Mouse (Mus musculus): Measurements from ENCODE around the gene Hspb1. TPM values are rescaled to one million over a fixed set of nuclear protein-coding genes. Genes with fewer than 3 reads are reported as not detected.

Gene Hspb1
- total and polyA plus RNA-seq, 3 experiments, result 434 to 635 (median 446) TPM

- peaks cover 25% of the 10 kb centered on the region for H3K4me1 ChIP-seq (ENCODE audit: control insufficient read depth, insufficient read depth, low read length)
- no peak overlapping the region for H3K4me3 ChIP-seq
- peak overlapping the region; percentile 96 for H3K27ac ChIP-seq
- H3K79me2 ChIP-seq (replicated peaks; ENCODE audit: control insufficient read depth, insufficient read depth, low read length), result peaks cover 3% of the 10 kb centered on the region; the same call in 1 of the 2 replicates
- no peaks in the 10 kb centered on the region for H3K27me3 ChIP-seq (ENCODE audit: control insufficient read depth, insufficient read depth, low read length)
- 35% methylated on average over 6 of the region's 6 CpGs for WGBS
- DNase-seq, result peak; percentile 55 to 82
- TF ChIP-seq CTCF (IDR thresholded peaks at IDR 0.05) (no peak), POLR2A (IDR thresholded peaks at IDR 0.05; ENCODE audit: insufficient read depth, low read depth, low read length) (peak; percentile 41; the same call in 1 of the 2 replicates)
- H3K9ac ChIP-seq (ENCODE audit: low read depth, low read length), result peak overlapping the region; percentile 28; the same call in 1 of the 2 replicates
- peaks cover 8% of the 10 kb centered on the region for H3K36me3 ChIP-seq (ENCODE audit: control insufficient read depth, insufficient read depth, low read length)
- intact Hi-C loops (cut with DNase I), result no loop called here
Observed at GRCm38 (mm10) chr5:135914156-135914555, 26.4 kb downstream of the Hspb1 start.

GRCm38 (mm10) chr5:135916051-135916565 is 28.4 kb downstream of the Hspb1 start:
- peaks cover 25% of the 10 kb centered on the region for H3K4me1 ChIP-seq (ENCODE audit: control insufficient read depth, insufficient read depth, low read length)
- no peak for TF ChIP-seq POLR2A (IDR thresholded peaks at IDR 0.05; ENCODE audit: insufficient read depth, low read depth, low read length)
- TF ChIP-seq CTCF (IDR thresholded peaks at IDR 0.05), result no peak
- TF ChIP-seq EP300 (IDR thresholded peaks at IDR 0.05; ENCODE audit: insufficient read depth, low read depth, low read length), result no peak
- intact Hi-C loops (cut with DNase I), result loop anchor here (2.0 kb wide), 1 partner anchor 17 kb away; no protein-coding TSS in a partner anchor
- peaks cover 3% of the 10 kb centered on the region; the same call in 1 of the 2 replicates for H3K79me2 ChIP-seq (replicated peaks; ENCODE audit: control insufficient read depth, insufficient read depth, low read length)
- H3K27ac ChIP-seq, result peak overlapping the region; percentile 96
- H3K27me3 ChIP-seq (ENCODE audit: control insufficient read depth, insufficient read depth, low read length), result no peaks in the 10 kb centered on the region
- peak overlapping the region; percentile 8; the same call in 1 of the 2 replicates for H3K9ac ChIP-seq (ENCODE audit: low read depth, low read length)
- DNase-seq, result no peak
- peaks cover 8% of the 10 kb centered on the region for H3K36me3 ChIP-seq (ENCODE audit: control insufficient read depth, insufficient read depth, low read length)
- 60% methylated on average over 6 of the region's 6 CpGs for WGBS
- no peak overlapping the region for H3K4me3 ChIP-seq

GRCm38 (mm10) chr5:135916601-135917000 is 28.9 kb downstream of the Hspb1 start:
- intact Hi-C loops (cut with DNase I), result loop anchor here (2.0 kb wide), 1 partner anchor 16 kb away; no protein-coding TSS in a partner anchor
- DNase-seq, result no peak
- Histone ChIP-seq H3K79me2 (replicated peaks; ENCODE audit: control insufficient read depth, insufficient read depth, low read length) (peaks cover 3% of the 10 kb centered on the region; the same call in 1 of the 2 replicates), H3K4me3 (no peak overlapping the region), H3K9ac (ENCODE audit: low read depth, low read length) (no peak overlapping the region), H3K27ac (peak overlapping the region; percentile 96), H3K36me3 (ENCODE audit: control insufficient read depth, insufficient read depth, low read length) (peaks cover 8% of the 10 kb centered on the region), H3K4me1 (ENCODE audit: control insufficient read depth, insufficient read depth, low read length) (peaks cover 22% of the 10 kb centered on the region), H3K27me3 (ENCODE audit: control insufficient read depth, insufficient read depth, low read length) (no peaks in the 10 kb centered on the region)
- WGBS, result 73% methylated on average over 3 of the region's 3 CpGs
- TF ChIP-seq POLR2A (IDR thresholded peaks at IDR 0.05; ENCODE audit: insufficient read depth, low read depth, low read length) (no peak), EP300 (IDR thresholded peaks at IDR 0.05; ENCODE audit: insufficient read depth, low read depth, low read length) (0 out of 2 replicates have a peak, but pooled peaks have one; percentile 47), CTCF (IDR thresholded peaks at IDR 0.05) (no peak)

GRCm38 (mm10) chr5:135917327-135918058 is 29.8 kb downstream of the Hspb1 start:
- DNase-seq, result peak in 1 of 2 experiments; percentile 15
- Histone ChIP-seq H3K4me1 (ENCODE audit: control insufficient read depth, insufficient read depth, low read length) (peaks cover 19% of the 10 kb centered on the region), H3K4me3 (no peak overlapping the region), H3K36me3 (ENCODE audit: control insufficient read depth, insufficient read depth, low read length) (peaks cover 14% of the 10 kb centered on the region), H3K27me3 (ENCODE audit: control insufficient read depth, insufficient read depth, low read length) (no peaks in the 10 kb centered on the region), H3K27ac (peak overlapping the region; percentile 96), H3K9ac (ENCODE audit: low read depth, low read length) (no peak overlapping the region), H3K79me2 (replicated peaks; ENCODE audit: control insufficient read depth, insufficient read depth, low read length) (peaks cover 5% of the 10 kb centered on the region)
- WGBS, result 94% methylated on average over 8 of the region's 8 CpGs
- no peak for TF ChIP-seq POLR2A (IDR thresholded peaks at IDR 0.05; ENCODE audit: insufficient read depth, low read depth, low read length)
- TF ChIP-seq CTCF (IDR thresholded peaks at IDR 0.05), result peak; percentile 57
- no peak for TF ChIP-seq EP300 (IDR thresholded peaks at IDR 0.05; ENCODE audit: insufficient read depth, low read depth, low read length)
- intact Hi-C loops (cut with DNase I), result loop anchor here (2.0 kb wide), 1 partner anchor 15 kb away; no protein-coding TSS in a partner anchor

- DNase-seq, result no peak
- Histone ChIP-seq H3K36me3 (ENCODE audit: control insufficient read depth, insufficient read depth, low read length) (peaks cover 15% of the 10 kb centered on the region), H3K9ac (ENCODE audit: low read depth, low read length) (no peak overlapping the region), H3K27ac (no peak overlapping the region; the same call in 1 of the 2 replicates), H3K4me3 (no peak overlapping the region), H3K79me2 (replicated peaks; ENCODE audit: control insufficient read depth, insufficient read depth, low read length) (peaks cover 5% of the 10 kb centered on the region), H3K27me3 (ENCODE audit: control insufficient read depth, insufficient read depth, low read length) (no peaks in the 10 kb centered on the region), H3K4me1 (ENCODE audit: control insufficient read depth, insufficient read depth, low read length) (peaks cover 16% of the 10 kb centered on the region)
- TF ChIP-seq CTCF (IDR thresholded peaks at IDR 0.05) (no peak), EP300 (IDR thresholded peaks at IDR 0.05; ENCODE audit: insufficient read depth, low read depth, low read length) (no peak), POLR2A (IDR thresholded peaks at IDR 0.05; ENCODE audit: insufficient read depth, low read depth, low read length) (no peak)
- WGBS, result 92% methylated on average over 5 of the region's 5 CpGs
- intact Hi-C loops (cut with DNase I), result no loop called here
Observed at GRCm38 (mm10) chr5:135918059-135918437, 30.3 kb downstream of the Hspb1 start.

- Histone ChIP-seq H3K4me3 (no peak overlapping the region), H3K79me2 (replicated peaks; ENCODE audit: control insufficient read depth, insufficient read depth, low read length) (peaks cover 5% of the 10 kb centered on the region), H3K27me3 (ENCODE audit: control insufficient read depth, insufficient read depth, low read length) (no peaks in the 10 kb centered on the region), H3K9ac (ENCODE audit: low read depth, low read length) (no peak overlapping the region), H3K36me3 (ENCODE audit: control insufficient read depth, insufficient read depth, low read length) (peaks cover 13% of the 10 kb centered on the region), H3K4me1 (ENCODE audit: control insufficient read depth, insufficient read depth, low read length) (peaks cover 13% of the 10 kb centered on the region), H3K27ac (no peak overlapping the region)
- TF ChIP-seq CTCF (IDR thresholded peaks at IDR 0.05) (no peak), POLR2A (IDR thresholded peaks at IDR 0.05; ENCODE audit: insufficient read depth, low read depth, low read length) (no peak), EP300 (IDR thresholded peaks at IDR 0.05; ENCODE audit: insufficient read depth, low read depth, low read length) (no peak)
- intact Hi-C loops (cut with DNase I), result no loop called here
- 92% methylated on average over 5 of the region's 5 CpGs for WGBS
- DNase-seq, result no peak
Observed at GRCm38 (mm10) chr5:135918593-135918992, 30.9 kb downstream of the Hspb1 start.
